Mouse (Mus musculus): Measurements from ENCODE around the gene Trmt44. TPM values are rescaled to one million over a fixed set of nuclear protein-coding genes. Genes with fewer than 3 reads are reported as not detected.
"Not testable (repeated sequence)": the region's sequence is repeated elsewhere in the genome, so short reads cannot be mapped to it uniquely, and the experiment has no call there.

Trmt44 gene
- total RNA-seq, 2 experiments from 2014 or later = 8.0 to 12.1 TPM

DNA sequence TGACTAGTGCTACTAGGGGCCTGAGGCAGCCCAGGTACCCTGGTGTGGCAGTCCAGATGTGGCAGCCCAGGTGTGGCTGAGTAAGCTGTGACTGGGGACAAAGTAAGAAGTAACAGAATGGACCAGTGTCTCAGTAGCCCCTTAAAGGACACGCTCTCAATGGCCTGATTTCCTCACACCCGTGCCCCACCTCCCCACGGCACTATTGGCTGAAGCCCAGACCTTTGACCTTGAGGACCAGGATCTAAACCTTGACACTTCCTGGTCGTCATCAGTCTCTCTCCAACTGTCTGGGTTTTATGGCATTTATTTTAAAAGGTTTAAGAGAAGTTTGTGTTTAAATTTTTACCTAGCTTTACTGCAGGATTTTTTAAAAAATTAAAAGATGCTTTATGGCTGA, 18.0 kb upstream of the Trmt44 start:
- no peak for ATAC-seq (replicated peaks; ENCODE audit: low FRiP score, low TSS enrichment, poor library complexity, severe bottlenecking)

- ATAC-seq (replicated peaks; ENCODE audit: low FRiP score, low TSS enrichment, poor library complexity, severe bottlenecking) = peak; percentile 46; the same call in 1 of the 2 replicates
Measured at GRCm38 (mm10) chr5:35592081-35592736, 17.3 kb upstream of the Trmt44 start.

GRCm38 (mm10) chr5:35591497-35591896, 16.6 kb upstream of the Trmt44 start:
- no peak for ATAC-seq (replicated peaks; ENCODE audit: low FRiP score, low TSS enrichment, poor library complexity, severe bottlenecking)

DNA sequence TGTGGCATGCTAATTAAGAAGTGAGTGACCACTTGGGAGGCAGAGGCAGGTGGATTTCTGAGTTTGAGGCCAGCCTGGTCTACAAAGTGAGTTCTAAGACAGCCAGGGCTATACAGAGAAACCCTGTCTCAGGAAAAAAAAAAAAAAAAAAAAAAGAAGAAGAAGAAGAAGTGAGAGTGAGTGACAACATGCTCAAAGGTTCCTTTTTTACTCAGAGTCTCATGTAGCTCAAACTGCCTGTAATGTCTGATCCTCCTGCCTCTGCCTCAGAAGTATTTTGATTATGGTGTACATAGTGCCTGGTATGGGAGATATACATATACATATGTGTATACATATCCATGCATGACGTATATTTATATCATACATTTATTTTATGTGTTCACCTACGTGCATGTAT, 9.4 kb upstream of the Trmt44 start:
- ATAC-seq (replicated peaks; ENCODE audit: low FRiP score, low TSS enrichment, poor library complexity, severe bottlenecking) = not testable (repeated sequence)

DNA sequence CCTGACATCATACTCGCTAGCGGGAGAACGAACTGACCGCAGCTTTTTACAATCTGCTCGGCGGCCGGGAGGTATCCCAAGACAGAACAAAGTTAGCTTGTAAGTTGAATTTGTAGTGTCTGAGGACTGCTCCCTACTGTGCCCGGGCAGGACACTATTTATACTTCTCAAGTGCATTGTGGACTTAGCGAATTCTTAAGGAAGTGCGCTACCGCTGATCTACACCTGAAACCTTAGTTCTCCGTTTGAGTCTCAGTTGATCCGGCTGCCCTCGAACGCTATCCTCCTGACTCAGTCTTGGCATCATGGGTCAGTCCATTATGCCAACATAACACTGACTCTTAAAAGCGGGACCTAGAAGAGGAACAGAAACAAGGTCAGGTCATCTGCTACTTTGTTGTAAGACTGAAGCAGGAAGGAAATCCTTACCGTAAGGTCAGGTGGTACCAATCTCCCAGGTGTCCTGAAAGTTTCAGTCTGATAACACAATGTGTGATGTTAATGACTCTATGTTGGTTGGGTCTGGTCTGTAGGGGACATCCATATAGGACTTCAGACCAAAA, 8.4 kb upstream of the Trmt44 start:
- ATAC-seq (replicated peaks; ENCODE audit: low FRiP score, low TSS enrichment, poor library complexity, severe bottlenecking) = 0 out of 2 replicates have a peak, but pooled peaks have one; percentile 6

- peak; percentile 94 for ATAC-seq (replicated peaks; ENCODE audit: low FRiP score, low TSS enrichment, poor library complexity, severe bottlenecking)
Measured at GRCm38 (mm10) chr5:35582445-35583220, 7.8 kb upstream of the Trmt44 start, which contains the start of gene Acox3. Gene Acox3, plus strand, starts transcription at chr5:35583040.

DNA sequence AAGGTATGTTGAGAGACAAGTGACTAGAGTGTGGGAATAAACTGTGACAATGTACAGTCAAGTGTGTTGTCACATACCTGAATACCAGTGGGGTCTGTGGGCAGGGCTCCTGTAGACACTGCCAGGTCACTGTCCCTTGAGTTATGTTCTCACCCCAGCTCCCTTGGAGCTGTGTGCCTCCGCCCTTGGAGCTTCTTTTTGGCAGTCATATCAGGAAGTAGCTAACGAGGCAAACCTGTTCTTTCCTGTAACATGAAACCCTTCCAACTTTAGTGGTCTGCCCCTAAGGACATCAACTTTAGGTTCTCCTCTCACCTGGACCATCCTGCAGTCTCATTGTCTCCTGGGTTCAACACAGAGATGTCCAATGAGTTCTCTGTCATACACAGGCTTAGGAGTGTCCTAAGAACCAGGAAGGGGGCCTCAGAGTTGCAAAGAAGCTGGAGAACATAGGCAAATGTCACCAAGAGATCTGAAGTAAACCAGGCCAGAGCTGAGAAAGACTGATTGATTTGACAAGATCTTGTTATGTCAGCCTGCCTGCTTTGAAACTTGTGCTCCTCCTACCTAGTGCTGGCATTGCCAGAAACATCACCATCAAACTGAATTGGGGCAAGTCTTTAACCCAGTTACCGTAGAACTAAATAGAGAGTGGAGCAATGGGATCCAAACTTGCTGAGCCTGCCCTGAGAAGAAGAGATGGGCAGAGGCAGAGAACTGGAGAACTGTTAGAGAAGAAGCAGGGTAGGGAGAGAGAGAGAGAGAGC, 5.5 kb upstream of the Trmt44 start:
- ATAC-seq (replicated peaks; ENCODE audit: low FRiP score, low TSS enrichment, poor library complexity, severe bottlenecking) = no peak

- ATAC-seq (replicated peaks; ENCODE audit: low FRiP score, low TSS enrichment, poor library complexity, severe bottlenecking) = no peak
Measured at GRCm38 (mm10) chr5:35579247-35579893, 4.5 kb upstream of the Trmt44 start.

DNA sequence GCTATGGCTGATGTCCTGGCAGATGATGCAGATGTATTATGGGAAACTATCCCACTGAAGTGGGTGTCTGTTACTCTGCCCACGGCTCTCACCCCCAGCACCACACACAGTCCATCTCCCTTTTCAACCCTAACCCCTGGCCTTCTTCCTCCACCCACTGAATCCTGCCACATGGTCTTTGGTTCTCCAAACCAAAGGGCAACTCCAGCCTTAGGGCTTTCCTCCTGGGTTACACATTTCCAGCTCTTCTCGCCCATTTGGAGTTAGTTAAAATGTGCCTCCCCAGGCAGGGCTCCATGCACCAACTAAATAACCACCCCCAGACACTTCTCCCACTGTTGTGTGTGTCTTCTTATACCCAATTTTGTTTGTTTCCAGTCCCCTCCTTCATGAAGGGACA, 3.5 kb upstream of the Trmt44 start:
- no peak for ATAC-seq (replicated peaks; ENCODE audit: low FRiP score, low TSS enrichment, poor library complexity, severe bottlenecking)

GRCm38 (mm10) chr5:35576409-35577020, 1.6 kb upstream of the Trmt44 start:
- no peak for ATAC-seq (replicated peaks; ENCODE audit: low FRiP score, low TSS enrichment, poor library complexity, severe bottlenecking)

GRCm38 (mm10) chr5:35571546-35571945, 3.3 kb downstream of the Trmt44 start:
- no peak for ATAC-seq (replicated peaks; ENCODE audit: low FRiP score, low TSS enrichment, poor library complexity, severe bottlenecking)

DNA sequence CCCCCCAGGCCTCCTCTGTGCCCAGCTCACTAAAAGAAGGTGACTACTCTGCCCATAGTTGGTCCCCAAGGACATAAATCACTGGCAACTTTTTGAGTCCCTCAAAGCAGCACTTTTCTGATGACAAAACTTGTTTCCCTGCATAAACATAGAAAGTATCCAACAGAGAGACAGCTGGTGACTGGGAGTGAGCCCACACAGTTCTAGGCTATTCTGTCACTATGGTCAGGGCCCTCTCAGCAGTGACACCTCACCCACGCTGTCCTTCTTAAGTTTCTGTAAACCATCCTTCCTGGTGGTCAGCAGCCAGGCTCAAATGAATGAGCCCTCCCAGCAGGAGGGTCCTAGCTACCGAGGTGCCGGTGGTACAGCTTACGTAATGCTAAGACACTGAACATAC, 8.2 kb downstream of the Trmt44 start:
- no peak for ATAC-seq (replicated peaks; ENCODE audit: low FRiP score, low TSS enrichment, poor library complexity, severe bottlenecking)

DNA sequence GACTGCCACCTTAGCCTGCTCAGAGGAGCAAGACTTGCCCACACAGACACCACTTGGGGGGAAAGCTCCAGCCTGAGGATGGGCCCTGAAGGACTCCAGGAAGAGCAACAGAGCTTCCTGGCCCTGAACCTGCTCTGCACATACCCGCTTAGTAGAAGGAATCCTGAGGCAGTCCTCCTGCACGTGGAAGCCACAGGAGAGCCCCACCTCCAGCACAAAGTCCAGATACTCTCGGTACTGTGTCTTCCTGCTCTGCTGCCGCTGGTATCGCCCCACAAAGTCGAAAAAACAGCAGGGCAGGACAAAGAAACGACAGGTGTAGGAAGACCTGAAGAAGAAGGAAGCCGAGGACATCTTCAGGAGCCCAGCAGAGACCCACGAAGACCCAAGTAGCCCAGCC, 9.7 kb downstream of the Trmt44 start:
- ATAC-seq (replicated peaks; ENCODE audit: low FRiP score, low TSS enrichment, poor library complexity, severe bottlenecking) = no peak

- ATAC-seq (replicated peaks; ENCODE audit: low FRiP score, low TSS enrichment, poor library complexity, severe bottlenecking) = peak; percentile 82
Measured at GRCm38 (mm10) chr5:35563449-35563848, 11.4 kb downstream of the Trmt44 start.

DNA sequence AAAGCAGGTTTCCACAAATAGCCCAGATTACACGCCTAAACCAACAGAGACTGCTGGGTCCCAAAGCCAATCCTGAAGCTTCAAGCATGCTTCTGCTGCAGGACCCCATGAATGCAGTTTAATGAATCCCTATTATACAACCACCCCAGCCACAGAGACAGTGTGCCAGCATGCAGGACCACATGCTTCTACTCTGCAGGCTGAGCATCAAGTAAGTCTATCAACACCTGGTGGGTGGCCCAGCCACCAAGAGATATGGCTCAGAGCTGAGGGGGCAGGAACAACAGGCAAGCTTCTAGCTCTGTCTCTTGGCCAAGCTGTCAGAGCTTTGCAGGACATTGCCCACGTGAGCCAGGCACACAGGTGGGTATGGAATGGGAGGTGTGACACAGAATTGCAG, 12.3 kb downstream of the Trmt44 start:
- no peak for ATAC-seq (replicated peaks; ENCODE audit: low FRiP score, low TSS enrichment, poor library complexity, severe bottlenecking)

DNA sequence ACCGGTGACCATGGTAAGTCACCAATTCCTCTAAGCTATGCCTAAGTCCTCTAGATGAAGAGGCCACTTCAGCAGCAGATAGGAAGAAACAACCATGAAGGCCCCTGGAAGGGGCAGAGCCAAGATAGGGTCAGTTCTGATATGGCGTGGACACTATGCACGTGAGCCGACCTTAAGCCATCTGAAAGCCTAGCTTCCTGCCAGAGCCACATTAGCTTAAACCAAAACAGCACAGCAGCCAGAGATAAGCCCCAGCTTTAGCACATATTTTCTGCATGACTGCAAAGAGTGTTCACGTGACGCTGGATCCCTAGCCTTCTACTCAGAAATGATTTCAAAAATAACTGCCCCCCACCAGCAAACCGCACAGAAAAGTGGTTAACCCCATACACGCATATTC, 15.4 kb downstream of the Trmt44 start:
- no peak for ATAC-seq (replicated peaks; ENCODE audit: low FRiP score, low TSS enrichment, poor library complexity, severe bottlenecking)

DNA sequence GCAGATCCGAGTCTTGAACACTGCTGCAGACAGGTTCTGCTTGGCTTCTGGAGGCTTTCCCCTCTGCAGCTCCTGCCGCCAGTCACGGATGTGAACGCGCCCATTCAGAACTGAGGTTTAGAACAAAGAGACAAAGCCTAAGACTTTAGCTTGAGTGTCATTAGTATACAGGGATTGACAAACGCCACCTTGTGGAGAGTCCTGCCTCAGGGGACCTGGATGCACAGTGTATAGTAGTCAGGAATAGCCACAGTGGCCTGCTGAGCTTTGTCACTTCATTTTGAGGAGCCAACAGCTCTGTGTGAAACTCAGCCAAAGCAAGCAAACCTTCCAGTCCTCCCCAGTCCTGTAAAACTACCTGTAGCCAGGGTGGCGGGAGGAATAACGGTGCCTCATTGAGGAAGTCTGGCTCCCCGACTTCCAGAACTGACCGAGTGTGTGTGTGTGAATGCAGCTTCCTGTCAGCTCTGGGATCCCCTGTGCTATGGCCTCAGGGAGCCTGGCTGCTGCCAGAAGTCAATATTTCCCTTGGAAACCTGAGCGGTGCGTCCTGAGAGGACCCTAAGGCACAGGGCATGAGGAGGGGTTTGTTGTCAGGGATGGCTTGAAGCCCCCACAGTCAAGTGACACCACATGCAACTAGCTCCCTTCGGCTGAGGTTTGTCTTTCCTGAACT, 16.8 kb downstream of the Trmt44 start:
- no peak for ATAC-seq (replicated peaks; ENCODE audit: low FRiP score, low TSS enrichment, poor library complexity, severe bottlenecking)

DNA sequence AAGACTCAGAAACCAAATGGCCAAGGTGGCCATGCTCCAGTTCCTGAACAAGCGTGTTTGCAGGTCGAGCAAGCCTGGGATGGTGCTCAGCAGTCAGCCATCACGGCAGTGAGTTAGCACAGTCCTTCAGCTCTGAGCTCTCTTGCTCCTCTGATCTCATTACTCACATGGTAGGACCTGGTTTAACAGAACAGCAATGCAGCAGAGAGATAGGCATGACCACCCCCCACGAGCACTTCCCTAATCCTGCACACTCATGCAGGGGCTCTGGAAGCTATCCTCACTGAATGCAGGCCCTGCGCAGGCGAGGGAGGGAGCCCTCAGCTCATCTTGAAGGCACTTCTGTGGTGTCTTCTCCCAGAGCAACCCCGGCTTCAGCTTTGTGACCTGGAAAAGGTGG, 18.5 kb downstream of the Trmt44 start:
- ATAC-seq (replicated peaks; ENCODE audit: low FRiP score, low TSS enrichment, poor library complexity, severe bottlenecking) = no peak

Data from megakaryocyte-erythroid progenitor cell, adult 5-6 weeks (primary cell).